Mouse (Mus musculus) embryonic facial prominence, embryonic 11.5 days (tissue): ENCODE results near the gene Crbn. TPM values are rescaled to one million over a fixed set of nuclear protein-coding genes. Genes with fewer than 3 reads are reported as not detected.

ENCODE experiments used
- ATAC-seq: fragments of 200-750 bp; cut with Nextera tagmentation; replicated peaks from 2 replicates; pipeline ENCODE4 v1.8.0; 2017; ENCODE audit warnings: low read depth; ENCODE audit not compliant: insufficient number of reproducible peaks, low FRiP score, low TSS enrichment
- DNase-seq: peaks from one replicate; pipeline ENCODE4 v3.0.0-alpha.2; 2015; ENCODE audit warnings: low spot score
- H3K27ac ChIP-seq: fragments of 300-500 bp; sonication (generic); replicated peaks from 2 replicates; pipeline ENCODE4 v1.5.1; 2014; ENCODE audit warnings: mild to moderate bottlenecking, low read depth, low read length, control low read depth
- H3K27me3 ChIP-seq: fragments of 300-500 bp; sonication (generic); 2 replicates; pipeline ENCODE4 v1.6.1; 2014; ENCODE audit warnings: mild to moderate bottlenecking, low read length, moderate library complexity, mixed read lengths; ENCODE audit not compliant: control insufficient read depth, insufficient read depth
- H3K36me3 ChIP-seq: fragments of 300-500 bp; sonication (generic); replicated peaks from 2 replicates; pipeline ENCODE4 v1.6.1; 2014; ENCODE audit warnings: low read depth, mild to moderate bottlenecking, low read length, moderate library complexity, mixed read lengths; ENCODE audit not compliant: control insufficient read depth, insufficient read depth
- H3K4me1 ChIP-seq: fragments of 300-500 bp; sonication (generic); 2 replicates; pipeline ENCODE4 v1.6.1; 2014; ENCODE audit warnings: low read length, mixed read lengths; ENCODE audit not compliant: control insufficient read depth, insufficient read depth
- H3K4me2 ChIP-seq: fragments of 300-500 bp; sonication (generic); 2 replicates; pipeline ENCODE4 v1.6.1; 2014; ENCODE audit warnings: low read depth, mild to moderate bottlenecking, control low read depth, low read length, moderate library complexity
- H3K4me3 ChIP-seq: fragments of 300-500 bp; sonication (generic); 2 replicates; pipeline ENCODE4 v1.5.1; 2014; ENCODE audit warnings: low read depth, low read length, control low read depth
- H3K9ac ChIP-seq: fragments of 300-500 bp; sonication (generic); replicated peaks from 2 replicates; pipeline ENCODE4 v1.6.1; 2014; ENCODE audit warnings: mild to moderate bottlenecking, control low read depth, low read length
- H3K9me3 ChIP-seq: fragments of 300-500 bp; sonication (generic); replicated peaks from 2 replicates; pipeline ENCODE4 v1.6.1; 2016; ENCODE audit warnings: mild to moderate bottlenecking, low read length, inconsistent platforms, mixed read lengths; ENCODE audit not compliant: control insufficient read depth
- WGBS: fragments of 180-500 bp; shearing (Covaris S2); extraction: QIAGEN DNeasy Blood & Tissue Kit; methylation state at CpG from one replicate; pipeline ENCODE4 v1.1.7; 2014; 5-methylcytosine and 5-hydroxymethylcytosine counted together
- polyA plus RNA-seq: library from polyadenylated mRNA; unstranded; fragments of >200 nt; fragmentation: Nextera tagmentation; extraction: Ambion mirVana; gene quantifications from 2 replicates; pipeline ENCODE4 v1.2.1, GENCODE M21; 2014

Crbn gene
- polyA plus RNA-seq, 1 experiment from 2014 or later: 57.3 TPM

GRCm38 (mm10) chr6:106791429-106791828 is 8.4 kb downstream of the Crbn start:
- H3K4me1 ChIP-seq: no peaks in the 10 kb centered on the region
- H3K4me2 ChIP-seq: no peak overlapping the region
- no peaks in the 10 kb centered on the region for H3K27me3 ChIP-seq
- no peak overlapping the region for H3K4me3 ChIP-seq
- WGBS: 93% methylated on average over 8 of the region's 8 CpGs
- DNase-seq (no peak), ATAC-seq (no peak)
- no peaks in the 10 kb centered on the region for H3K9me3 ChIP-seq
- H3K9ac ChIP-seq: no peak overlapping the region
- no peaks in the 10 kb centered on the region; the same call in 1 of the 2 replicates for H3K36me3 ChIP-seq
- no peak overlapping the region for H3K27ac ChIP-seq

- no peak overlapping the region for H3K4me2 ChIP-seq
- ATAC-seq: no peak
- no peak overlapping the region for H3K27ac ChIP-seq
- no peaks in the 10 kb centered on the region for H3K27me3 ChIP-seq
- no peaks in the 10 kb centered on the region for H3K36me3 ChIP-seq
- no peaks in the 10 kb centered on the region for H3K4me1 ChIP-seq
- no peaks in the 10 kb centered on the region for H3K9me3 ChIP-seq
- H3K4me3 ChIP-seq: no peak overlapping the region
- WGBS: 85% methylated on average over 3 of the region's 3 CpGs
- DNase-seq: no peak
- no peak overlapping the region for H3K9ac ChIP-seq
These were observed 12.7 kb downstream of the Crbn start for GRCm38 (mm10) chr6:106787138-106787537.

GRCm38 (mm10) chr6:106770046-106770445 is 29.8 kb downstream of the Crbn start:
- Histone ChIP-seq H3K9me3 (no peaks in the 10 kb centered on the region), H3K4me2 (peak overlapping the region; percentile 57), H3K4me1 (no peaks in the 10 kb centered on the region), H3K27me3 (no peaks in the 10 kb centered on the region), H3K36me3 (no peaks in the 10 kb centered on the region), H3K27ac (no peak overlapping the region), H3K4me3 (peak overlapping the region; percentile 84), H3K9ac (peak overlapping the region; percentile 62)
- ATAC-seq (no peak), DNase-seq (no peak)
- WGBS: 52% methylated on average over 4 of the region's 4 CpGs

- WGBS: under 1% methylated on average over 33 of the region's 33 CpGs
- ATAC-seq (peak; percentile 86), DNase-seq (no peak)
- Histone ChIP-seq H3K9me3 (no peaks in the 10 kb centered on the region), H3K4me1 (no peaks in the 10 kb centered on the region), H3K27ac (no peak overlapping the region), H3K27me3 (no peaks in the 10 kb centered on the region), H3K4me3 (peak overlapping the region; percentile 84), H3K9ac (peak overlapping the region; percentile 62), H3K4me2 (peak overlapping the region; percentile 57), H3K36me3 (no peaks in the 10 kb centered on the region)
These were observed 30.5 kb downstream of the Crbn start for GRCm38 (mm10) chr6:106769290-106769866.

- peak within 1 kb of the TSS; percentile 84 for H3K4me3 ChIP-seq
- H3K9me3 ChIP-seq: no peaks in the 10 kb centered on the region
- H3K4me1 ChIP-seq: no peaks in the 10 kb centered on the region
- no peak within 1 kb of the TSS for H3K27ac ChIP-seq
- H3K4me2 ChIP-seq: peak within 1 kb of the TSS; percentile 57
- peak within 1 kb of the TSS; percentile 62 for H3K9ac ChIP-seq
- no peaks in the 10 kb centered on the region for H3K36me3 ChIP-seq
- peak; percentile 97 for DNase-seq
- no peaks in the 10 kb centered on the region for H3K27me3 ChIP-seq
- 9% methylated on average over 35 of the region's 35 CpGs for WGBS
- ATAC-seq: peak; percentile 98
These were observed 31.1 kb downstream of the Crbn start, which contains the start of gene Trnt1 for GRCm38 (mm10) chr6:106768640-106769289. Trnt1 (plus strand) TSS chr6:106769120.

GRCm38 (mm10) chr6:106766774-106767173 is 33.1 kb downstream of the Crbn start:
- no peak overlapping the region for H3K27ac ChIP-seq
- no peaks in the 10 kb centered on the region for H3K27me3 ChIP-seq
- H3K9ac ChIP-seq: no peak overlapping the region
- H3K36me3 ChIP-seq: no peaks in the 10 kb centered on the region
- H3K4me3 ChIP-seq: no peak overlapping the region
- H3K9me3 ChIP-seq: no peaks in the 10 kb centered on the region
- 75% methylated on average over 4 of the region's 4 CpGs for WGBS
- ATAC-seq: no peak
- H3K4me2 ChIP-seq: no peak overlapping the region
- DNase-seq: no peak
- no peaks in the 10 kb centered on the region for H3K4me1 ChIP-seq

GRCm38 (mm10) chr6:106765892-106766291 is 34.0 kb downstream of the Crbn start:
- H3K27me3 ChIP-seq: no peaks in the 10 kb centered on the region
- H3K4me3 ChIP-seq: no peak overlapping the region
- no peaks in the 10 kb centered on the region for H3K4me1 ChIP-seq
- no peak overlapping the region for H3K4me2 ChIP-seq
- H3K9ac ChIP-seq: no peak overlapping the region
- DNase-seq: no peak
- no peaks in the 10 kb centered on the region for H3K9me3 ChIP-seq
- 85% methylated on average over 1 of the region's 1 CpGs for WGBS
- no peaks in the 10 kb centered on the region for H3K36me3 ChIP-seq
- H3K27ac ChIP-seq: no peak overlapping the region
- ATAC-seq: no peak

GRCm38 (mm10) chr6:106761486-106761885 is 38.4 kb downstream of the Crbn start:
- H3K4me3 ChIP-seq: no peak overlapping the region
- H3K27ac ChIP-seq: no peak overlapping the region
- 88% methylated on average over 1 of the region's 1 CpGs for WGBS
- H3K4me2 ChIP-seq: no peak overlapping the region
- DNase-seq (no peak), ATAC-seq (no peak)
- no peaks in the 10 kb centered on the region for H3K9me3 ChIP-seq
- no peaks in the 10 kb centered on the region for H3K36me3 ChIP-seq
- H3K27me3 ChIP-seq: no peaks in the 10 kb centered on the region
- H3K9ac ChIP-seq: no peak overlapping the region
- no peaks in the 10 kb centered on the region for H3K4me1 ChIP-seq
